Mouse (Mus musculus) neural tube, embryonic 10.5 days (tissue): ENCODE measurements around the gene Ephb1.
A peak's percentile ranks its signal among the peaks of the same experiment; 100 is the strongest.

Source experiments
- DNase-seq: peaks from one replicate; pipeline ENCODE4 v3.0.0-alpha.2; 2017; ENCODE audit warnings: low spot score; ENCODE audit errors: extremely low spot score

Gene Ephb1

DNA sequence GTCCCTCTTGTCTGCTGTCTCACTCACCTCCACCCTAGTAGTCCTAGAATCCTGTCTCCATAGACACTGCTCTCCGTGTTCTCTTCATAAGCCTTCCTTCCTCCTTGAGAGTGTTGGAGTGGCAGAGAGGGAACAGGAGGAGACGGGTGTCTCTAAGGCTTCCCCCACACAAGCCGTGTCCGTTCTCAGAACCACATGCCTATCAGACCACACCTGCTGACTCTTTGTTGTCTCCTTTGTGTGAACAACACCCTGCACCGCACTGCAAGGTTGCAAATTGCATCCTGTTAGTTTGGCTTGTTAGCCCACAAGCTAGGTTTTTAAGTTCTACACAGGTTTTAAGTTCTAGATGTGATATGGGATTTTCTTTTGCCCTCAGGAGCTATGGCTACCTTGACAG is 435.2 kb downstream of the Ephb1 start:
- DNase-seq = no peak

DNA sequence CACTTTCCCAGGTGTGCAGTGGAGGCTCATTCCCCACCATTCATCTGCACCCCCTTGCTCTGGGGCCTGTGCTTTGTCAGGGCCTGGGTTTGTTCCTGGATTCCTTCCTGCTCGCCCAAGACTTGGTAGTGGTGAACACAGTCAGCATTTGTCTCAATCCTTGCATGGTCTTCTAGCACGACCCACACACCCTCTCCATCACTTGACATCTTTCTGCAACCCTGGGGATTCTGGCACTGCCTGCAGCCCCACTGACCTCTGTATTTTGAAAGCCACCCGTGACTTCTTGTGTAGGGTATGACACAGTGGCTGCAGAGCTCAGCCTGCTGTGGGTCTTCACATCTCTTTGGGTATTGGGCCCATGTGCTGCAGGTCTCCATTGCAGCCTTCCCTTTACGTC is 435.7 kb downstream of the Ephb1 start:
- no peak for DNase-seq

- DNase-seq = no peak
These were observed 439.4 kb downstream of the Ephb1 start for GRCm38 (mm10) chr9:101915082-101915481.

GRCm38 (mm10) chr9:101911176-101911866 is 443.2 kb downstream of the Ephb1 start:
- DNase-seq = no peak

- no peak for DNase-seq
These were observed 445.0 kb downstream of the Ephb1 start for GRCm38 (mm10) chr9:101909491-101909890.

- DNase-seq = peak; percentile 26
These were observed 445.6 kb downstream of the Ephb1 start for GRCm38 (mm10) chr9:101908849-101909248.

DNA sequence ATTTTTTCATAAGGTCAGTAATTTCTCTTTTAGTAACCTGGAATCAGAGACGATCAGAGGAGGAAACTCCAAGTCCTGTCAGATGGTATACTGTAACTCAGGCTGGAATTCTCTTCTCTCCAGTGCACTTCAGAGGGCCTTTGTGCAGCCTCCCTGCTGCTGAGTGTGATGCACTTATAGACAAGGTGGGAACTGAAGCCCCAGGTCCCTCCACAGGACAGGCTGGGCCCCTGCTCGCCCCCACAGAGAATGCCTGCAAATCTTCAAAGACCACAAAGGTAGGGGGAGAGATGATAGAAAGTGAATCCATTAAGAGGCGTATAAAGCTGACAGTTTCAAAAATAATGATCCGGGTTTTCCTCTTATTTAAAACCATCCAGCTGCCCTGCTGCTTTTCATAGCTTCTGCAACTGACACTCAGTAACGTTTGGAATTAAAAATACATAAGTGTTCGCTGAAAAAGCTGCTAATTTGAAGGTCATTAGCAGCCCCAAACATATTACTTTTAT is 446.7 kb downstream of the Ephb1 start:
- no peak for DNase-seq

DNA sequence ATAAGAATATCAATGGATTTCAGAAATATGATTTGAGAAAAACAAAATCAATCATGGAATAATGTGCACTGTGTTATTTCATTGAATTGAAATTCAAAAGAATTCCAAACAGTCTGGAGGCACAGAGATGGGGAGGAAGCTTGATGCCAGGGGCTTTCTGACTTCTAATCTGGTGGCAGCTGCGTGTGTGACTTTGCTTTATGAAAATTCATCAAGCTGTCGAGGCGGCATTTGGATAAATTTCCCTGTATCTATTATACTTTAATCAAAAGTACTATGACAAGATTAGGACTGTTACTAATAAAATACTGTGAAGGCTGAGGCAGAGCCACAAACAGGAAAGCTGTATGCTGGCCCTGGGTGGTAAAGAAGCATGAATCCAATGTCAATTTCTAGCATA is 451.1 kb downstream of the Ephb1 start:
- DNase-seq = no peak

DNA sequence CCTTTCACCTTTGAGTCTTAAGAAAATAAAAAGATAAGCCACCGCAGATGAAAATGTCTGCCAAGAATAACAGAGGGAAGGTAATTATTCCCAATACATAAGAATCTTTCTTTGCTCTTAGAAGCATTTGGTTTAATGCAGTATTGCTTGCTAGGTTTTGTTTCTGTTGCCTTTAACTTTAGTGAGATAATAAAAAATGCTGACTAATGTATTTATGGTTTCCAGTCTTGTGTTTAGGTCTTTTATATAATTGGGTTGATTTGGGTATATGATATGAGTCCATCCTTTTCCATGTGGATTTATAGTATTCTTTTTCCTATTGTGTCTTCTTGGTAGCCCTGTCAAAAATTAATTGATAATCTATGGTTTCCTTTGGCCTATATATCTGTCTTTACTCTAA is 456.6 kb downstream of the Ephb1 start:
- DNase-seq = no peak

- no peak for DNase-seq
These were observed 471.2 kb downstream of the Ephb1 start for GRCm38 (mm10) chr9:101883295-101883694.

- DNase-seq = no peak
These were observed 477.1 kb downstream of the Ephb1 start for GRCm38 (mm10) chr9:101877109-101877987.

DNA sequence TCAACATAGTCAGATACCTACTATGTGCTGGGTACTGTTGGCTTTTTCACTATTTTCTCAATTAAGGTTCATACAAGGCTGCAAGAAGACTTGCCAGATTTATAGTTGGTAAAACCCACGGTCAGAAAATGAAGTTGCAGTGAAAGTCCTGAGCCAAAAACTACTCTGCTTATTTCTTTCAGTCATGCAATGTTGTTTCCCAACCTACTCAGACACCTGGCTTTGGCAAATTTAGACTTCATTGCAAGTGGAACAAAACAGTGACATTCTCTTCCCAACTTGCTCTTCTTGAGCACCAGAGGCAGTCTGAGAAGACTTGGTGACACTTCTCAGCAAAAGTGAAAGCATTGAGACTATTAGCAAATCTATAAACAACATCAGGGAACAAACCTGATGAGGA is 479.2 kb downstream of the Ephb1 start:
- DNase-seq = no peak
